Mouse (Mus musculus): ENCODE measurements around the gene Gprc5c.

- no peak for TF ChIP-seq CTCF (IDR thresholded peaks at IDR 0.05; ENCODE audit: low read depth, low read length)
- TF ChIP-seq POLR2A (IDR thresholded peaks at IDR 0.05; ENCODE audit: insufficient read depth, low read length): no peak
- no peak for TF ChIP-seq EP300 (IDR thresholded peaks at IDR 0.05; ENCODE audit: insufficient read depth, low read depth, low read length)
These were observed 29.6 kb upstream of the Gprc5c start for GRCm38 (mm10) chr11:114821325-114821724.
